Mouse (Mus musculus): ENCODE results near the gene Fcer1g. TPM values are rescaled to one million over a fixed set of nuclear protein-coding genes. Genes with fewer than 3 reads are reported as not detected.

The Fcer1g gene
- polyA plus RNA-seq, 1 experiment, result 138 TPM

GRCm38 (mm10) chr1:171251594-171252324, 17.6 kb upstream of the Fcer1g start:
- TF ChIP-seq CTCF (IDR thresholded peaks at IDR 0.05; ENCODE audit: borderline replicate concordance, control insufficient read depth, extremely low read depth, insufficient read depth, low read length, poor library complexity) (no peak), POLR2A (IDR thresholded peaks at IDR 0.05; ENCODE audit: control insufficient read depth, extremely low read depth, insufficient read depth, low read length, poor library complexity) (no peak)
- Histone ChIP-seq H3K27me3 (ENCODE audit: control insufficient read depth, insufficient read depth, low read length) (no peaks in the 10 kb centered on the region), H3K4me1 (replicated peaks; ENCODE audit: control insufficient read depth, insufficient read depth, low read length) (peaks cover 7% of the 10 kb centered on the region), H3K27ac (ENCODE audit: control insufficient read depth, insufficient read depth, low read length) (no peak overlapping the region), H3K36me3 (ENCODE audit: control insufficient read depth, insufficient read depth, low read length) (no peaks in the 10 kb centered on the region), H3K4me3 (ENCODE audit: control insufficient read depth, insufficient read depth, low read length) (no peak overlapping the region)
- DNase-seq, result no peak
- 39% methylated on average over 13 of the region's 13 CpGs for WGBS

GRCm38 (mm10) chr1:171250680-171251593, 16.8 kb upstream of the Fcer1g start, which contains the start of gene Ndufs2:
Gene Ndufs2 (minus strand): TSS chr1:171251388.
- Histone ChIP-seq H3K27ac (ENCODE audit: control insufficient read depth, insufficient read depth, low read length) (no peak within 1 kb of the TSS), H3K36me3 (ENCODE audit: control insufficient read depth, insufficient read depth, low read length) (no peaks in the 10 kb centered on the region), H3K4me3 (ENCODE audit: control insufficient read depth, insufficient read depth, low read length) (no peak within 1 kb of the TSS), H3K27me3 (ENCODE audit: control insufficient read depth, insufficient read depth, low read length) (no peaks in the 10 kb centered on the region), H3K4me1 (replicated peaks; ENCODE audit: control insufficient read depth, insufficient read depth, low read length) (peaks cover 9% of the 10 kb centered on the region)
- no peak for TF ChIP-seq POLR2A (IDR thresholded peaks at IDR 0.05; ENCODE audit: control insufficient read depth, extremely low read depth, insufficient read depth, low read length, poor library complexity)
- TF ChIP-seq CTCF (IDR thresholded peaks at IDR 0.05; ENCODE audit: borderline replicate concordance, control insufficient read depth, extremely low read depth, insufficient read depth, low read length, poor library complexity), result no peak
- DNase-seq, result no peak
- WGBS, result 83% methylated on average over 26 of the region's 26 CpGs

- 36% methylated on average over 5 of the region's 5 CpGs for WGBS
- TF ChIP-seq POLR2A (IDR thresholded peaks at IDR 0.05; ENCODE audit: control insufficient read depth, extremely low read depth, insufficient read depth, low read length, poor library complexity), result no peak
- no peak for TF ChIP-seq CTCF (IDR thresholded peaks at IDR 0.05; ENCODE audit: borderline replicate concordance, control insufficient read depth, extremely low read depth, insufficient read depth, low read length, poor library complexity)
- peaks cover 3% of the 10 kb centered on the region; the same call in 1 of the 2 replicates for H3K36me3 ChIP-seq (ENCODE audit: control insufficient read depth, insufficient read depth, low read length)
- H3K4me1 ChIP-seq (replicated peaks; ENCODE audit: control insufficient read depth, insufficient read depth, low read length), result peaks cover 9% of the 10 kb centered on the region
- no peak for DNase-seq
- H3K27ac ChIP-seq (ENCODE audit: control insufficient read depth, insufficient read depth, low read length), result no peak within 1 kb of the TSS
- no peak within 1 kb of the TSS for H3K4me3 ChIP-seq (ENCODE audit: control insufficient read depth, insufficient read depth, low read length)
- H3K27me3 ChIP-seq (ENCODE audit: control insufficient read depth, insufficient read depth, low read length), result no peaks in the 10 kb centered on the region
These were observed 15.9 kb upstream of the Fcer1g start, which contains the start of gene Adamts4 for GRCm38 (mm10) chr1:171249913-171250600. Gene Adamts4 (plus strand): TSS chr1:171250421.

- Histone ChIP-seq H3K36me3 (ENCODE audit: control insufficient read depth, insufficient read depth, low read length) (peaks cover 10% of the 10 kb centered on the region), H3K27me3 (ENCODE audit: control insufficient read depth, insufficient read depth, low read length) (no peaks in the 10 kb centered on the region), H3K4me3 (ENCODE audit: control insufficient read depth, insufficient read depth, low read length) (no peak overlapping the region), H3K4me1 (replicated peaks; ENCODE audit: control insufficient read depth, insufficient read depth, low read length) (peaks cover 9% of the 10 kb centered on the region), H3K27ac (ENCODE audit: control insufficient read depth, insufficient read depth, low read length) (no peak overlapping the region)
- TF ChIP-seq CTCF (IDR thresholded peaks at IDR 0.05; ENCODE audit: borderline replicate concordance, control insufficient read depth, extremely low read depth, insufficient read depth, low read length, poor library complexity), result no peak
- DNase-seq, result no peak
- 74% methylated on average over 3 of the region's 3 CpGs for WGBS
These were observed 14.4 kb upstream of the Fcer1g start for GRCm38 (mm10) chr1:171248386-171249226.

- H3K27ac ChIP-seq (ENCODE audit: control insufficient read depth, insufficient read depth, low read length), result no peak overlapping the region
- no peaks in the 10 kb centered on the region for H3K27me3 ChIP-seq (ENCODE audit: control insufficient read depth, insufficient read depth, low read length)
- DNase-seq, result no peak
- 65% methylated on average over 4 of the region's 4 CpGs for WGBS
- TF ChIP-seq CTCF (IDR thresholded peaks at IDR 0.05; ENCODE audit: borderline replicate concordance, control insufficient read depth, extremely low read depth, insufficient read depth, low read length, poor library complexity), result no peak
- H3K4me1 ChIP-seq (replicated peaks; ENCODE audit: control insufficient read depth, insufficient read depth, low read length), result peaks cover 9% of the 10 kb centered on the region
- no peak overlapping the region for H3K4me3 ChIP-seq (ENCODE audit: control insufficient read depth, insufficient read depth, low read length)
- peaks cover 11% of the 10 kb centered on the region for H3K36me3 ChIP-seq (ENCODE audit: control insufficient read depth, insufficient read depth, low read length)
These were observed 13.8 kb upstream of the Fcer1g start for GRCm38 (mm10) chr1:171247916-171248315.

Measured in thymus, adult 2 months (tissue).